Mouse (Mus musculus): Measurements from ENCODE around the gene Sipa1l1. TPM values are rescaled to one million over a fixed set of nuclear protein-coding genes. Genes with fewer than 3 reads are reported as not detected.

The Sipa1l1 gene
- polyA plus RNA-seq, 1 experiment from 2014 or later, result 33.3 TPM

GRCm38 (mm10) chr12:82409686-82410472, 240.8 kb downstream of the Sipa1l1 start:
- H3K9me3 ChIP-seq (replicated peaks), result no peaks in the 10 kb centered on the region
- no peak for ATAC-seq (ENCODE audit: low FRiP score)

DNA sequence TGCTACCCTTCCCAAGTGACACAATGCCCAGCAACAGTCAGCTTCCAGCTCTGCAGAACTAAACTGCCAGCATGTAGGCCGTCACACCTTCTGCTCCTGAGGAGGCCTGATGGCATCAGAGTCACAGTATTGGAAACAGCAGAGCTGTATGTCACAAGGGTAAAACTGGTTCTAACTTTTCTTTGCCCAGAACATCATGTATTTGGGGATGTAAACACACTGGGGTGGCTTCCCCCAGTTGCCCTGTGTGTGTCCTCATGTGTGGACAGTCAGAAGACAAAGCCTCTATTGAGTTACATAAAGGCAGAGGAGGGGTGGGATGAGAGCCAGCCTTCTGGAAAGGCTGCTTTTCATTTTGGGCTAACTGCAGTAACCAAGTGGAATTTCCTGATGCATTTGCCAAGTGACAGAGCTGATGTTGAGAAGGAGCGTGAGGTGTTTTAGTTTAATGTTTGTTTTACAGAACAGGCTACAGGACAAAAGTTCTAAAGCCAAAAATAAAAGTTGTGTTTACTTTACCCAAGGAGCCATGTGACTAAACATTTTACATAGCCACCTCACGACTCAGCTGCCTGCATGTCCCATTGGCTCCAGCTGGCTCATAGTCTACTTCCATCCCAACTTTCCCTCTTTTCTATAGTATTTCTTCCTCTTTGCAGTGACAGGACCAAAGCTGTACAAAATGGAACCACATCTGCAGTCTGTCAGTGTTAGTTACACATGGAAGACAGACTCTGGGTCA, 243.3 kb downstream of the Sipa1l1 start:
- Histone ChIP-seq H3K4me1 (peaks cover 7% of the 10 kb centered on the region; the same call in 1 of the 2 replicates), H3K36me3 (peaks cover 9% of the 10 kb centered on the region), H3K4me3 (no peak overlapping the region), H3K27me3 (no peaks in the 10 kb centered on the region), H3K4me2 (replicated peaks) (no peak overlapping the region), H3K9ac (no peak overlapping the region), H3K9me3 (replicated peaks) (no peaks in the 10 kb centered on the region), H3K27ac (peak overlapping the region; percentile 61)
- ATAC-seq (ENCODE audit: low FRiP score), result no peak
- WGBS, result 50% methylated on average over 3 of the region's 3 CpGs

More at GRCm38 (mm10) chr12:82409686-82410472, 240.8 kb downstream of the Sipa1l1 start:
- Histone ChIP-seq H3K4me3 (no peak overlapping the region), H3K4me1 (peaks cover 4% of the 10 kb centered on the region; the same call in 1 of the 2 replicates), H3K9ac (no peak overlapping the region), H3K36me3 (no peaks in the 10 kb centered on the region), H3K27me3 (no peaks in the 10 kb centered on the region), H3K4me2 (replicated peaks) (no peak overlapping the region), H3K27ac (no peak overlapping the region)
- 81% methylated on average over 7 of the region's 7 CpGs for WGBS

DNA sequence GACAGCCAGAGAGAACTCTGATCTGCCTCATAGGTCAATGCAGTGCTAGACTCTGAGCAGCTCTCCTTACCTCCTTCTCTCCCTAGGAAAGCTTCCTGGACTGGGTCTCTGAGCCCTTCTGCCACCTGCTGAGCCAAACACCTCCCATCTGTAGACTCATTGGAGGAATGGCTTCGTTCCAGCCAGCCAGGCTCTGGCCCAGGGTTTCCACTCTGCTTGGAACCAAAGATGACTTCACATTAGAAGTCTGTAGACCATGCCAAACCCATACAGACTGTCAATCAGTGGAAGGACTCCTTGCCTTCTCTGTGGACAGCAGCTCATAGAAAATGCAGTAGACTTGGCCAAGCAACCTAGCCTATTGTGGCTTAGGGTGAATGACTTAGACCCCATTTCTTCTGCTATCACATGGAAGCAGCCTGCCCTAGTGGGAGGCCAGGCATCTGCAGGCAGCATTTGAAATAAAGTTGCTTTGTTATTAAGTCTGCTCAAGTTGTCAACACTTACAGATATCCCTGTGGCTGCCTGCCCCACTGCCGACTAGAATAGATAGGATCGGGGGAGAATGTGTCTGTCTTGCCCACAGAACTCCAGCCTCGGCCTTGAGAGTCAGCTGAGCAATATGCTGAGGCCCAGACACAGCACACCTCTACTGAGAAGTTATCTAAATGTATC, 246.7 kb downstream of the Sipa1l1 start:
- Histone ChIP-seq H3K36me3 (peaks cover 16% of the 10 kb centered on the region), H3K27ac (no peak overlapping the region), H3K4me1 (peaks cover 7% of the 10 kb centered on the region; the same call in 1 of the 2 replicates), H3K4me3 (no peak overlapping the region), H3K27me3 (no peaks in the 10 kb centered on the region), H3K4me2 (replicated peaks) (no peak overlapping the region), H3K9me3 (replicated peaks) (no peaks in the 10 kb centered on the region), H3K9ac (no peak overlapping the region)
- ATAC-seq (ENCODE audit: low FRiP score), result no peak
- 77% methylated on average over 4 of the region's 4 CpGs for WGBS

GRCm38 (mm10) chr12:82419027-82419426, 249.9 kb downstream of the Sipa1l1 start:
- no peak overlapping the region for H3K9ac ChIP-seq
- H3K27ac ChIP-seq, result no peak overlapping the region
- 0 out of 2 replicates have a peak, but pooled peaks cover 2% of the 10 kb centered on the region for H3K4me1 ChIP-seq
- H3K9me3 ChIP-seq (replicated peaks), result no peaks in the 10 kb centered on the region
- H3K4me2 ChIP-seq (replicated peaks), result no peak overlapping the region
- H3K4me3 ChIP-seq, result no peak overlapping the region
- no peak for ATAC-seq (ENCODE audit: low FRiP score)
- no peaks in the 10 kb centered on the region for H3K27me3 ChIP-seq
- WGBS, result 92% methylated on average over 8 of the region's 8 CpGs
- peaks cover 24% of the 10 kb centered on the region for H3K36me3 ChIP-seq

DNA sequence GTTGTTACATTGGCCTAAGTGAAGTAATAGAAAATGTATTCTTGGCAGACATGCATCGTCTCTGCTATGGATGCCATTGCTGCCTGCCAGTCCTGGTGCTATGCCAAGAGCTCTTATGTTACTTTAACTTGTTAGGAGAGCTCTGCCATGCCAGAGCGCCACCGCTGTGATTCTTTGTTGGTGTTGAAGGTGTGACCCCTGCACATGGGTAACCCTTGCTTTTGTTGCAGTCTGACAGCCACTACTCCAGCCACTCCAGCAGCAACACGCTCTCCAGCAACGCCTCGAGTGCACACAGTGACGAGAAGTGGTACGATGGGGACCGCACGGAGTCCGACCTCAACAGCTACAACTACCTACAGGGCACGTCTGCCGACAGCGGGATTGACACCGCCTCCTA, 255.7 kb downstream of the Sipa1l1 start:
- ATAC-seq (ENCODE audit: low FRiP score), result no peak
- 95% methylated on average over 15 of the region's 15 CpGs for WGBS
- H3K4me2 ChIP-seq (replicated peaks), result no peak overlapping the region
- no peak overlapping the region for H3K27ac ChIP-seq
- no peaks in the 10 kb centered on the region for H3K27me3 ChIP-seq
- no peak overlapping the region for H3K4me3 ChIP-seq
- H3K9ac ChIP-seq, result no peak overlapping the region
- H3K9me3 ChIP-seq (replicated peaks), result no peaks in the 10 kb centered on the region
- H3K4me1 ChIP-seq, result no peaks in the 10 kb centered on the region
- peaks cover 20% of the 10 kb centered on the region for H3K36me3 ChIP-seq

DNA sequence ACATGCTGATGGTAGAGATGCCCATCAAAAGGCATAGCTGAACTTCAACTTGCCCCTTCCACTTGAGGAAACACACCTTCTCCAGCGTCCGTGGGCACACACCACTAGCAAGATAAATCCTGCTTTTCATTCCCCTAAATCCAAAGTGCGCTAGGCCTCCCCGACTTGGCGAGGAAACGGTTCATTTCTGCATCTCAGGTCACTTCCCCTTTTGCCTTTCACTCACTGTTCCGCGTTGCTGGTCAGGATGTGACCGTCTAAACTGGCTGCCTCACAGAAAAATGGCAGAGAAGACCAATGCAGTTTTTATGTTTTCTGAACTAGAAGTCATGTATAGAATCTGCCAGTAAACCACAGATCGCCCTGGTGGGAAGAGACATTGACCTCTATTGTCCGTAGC, 256.7 kb downstream of the Sipa1l1 start:
- WGBS, result 84% methylated on average over 11 of the region's 11 CpGs
- no peak for ATAC-seq (ENCODE audit: low FRiP score)
- Histone ChIP-seq H3K27ac (no peak overlapping the region), H3K9me3 (replicated peaks) (no peaks in the 10 kb centered on the region), H3K9ac (no peak overlapping the region), H3K27me3 (no peaks in the 10 kb centered on the region), H3K36me3 (peaks cover 20% of the 10 kb centered on the region), H3K4me2 (replicated peaks) (no peak overlapping the region), H3K4me1 (no peaks in the 10 kb centered on the region), H3K4me3 (no peak overlapping the region)

DNA sequence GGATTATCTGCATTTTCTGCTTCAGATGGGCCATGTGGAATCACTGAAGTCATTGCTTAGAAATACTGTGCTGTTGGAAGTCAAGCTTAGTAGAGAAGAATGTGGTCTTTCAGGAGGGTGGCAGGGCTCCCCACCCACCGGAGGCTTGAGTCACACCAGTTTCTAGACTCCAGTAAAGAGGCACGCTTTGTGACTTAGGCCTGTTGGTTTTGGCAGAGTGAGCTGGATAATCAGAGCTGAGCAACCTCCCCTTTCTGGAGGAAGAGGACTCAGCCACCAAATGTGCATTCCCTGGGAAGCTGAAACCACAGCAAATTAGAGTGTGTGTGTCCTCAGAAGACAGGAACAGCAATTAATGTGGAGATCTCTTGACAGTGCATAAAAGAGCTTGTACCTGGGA, 258.3 kb downstream of the Sipa1l1 start:
- Histone ChIP-seq H3K4me2 (replicated peaks) (no peak overlapping the region), H3K9me3 (replicated peaks) (no peaks in the 10 kb centered on the region), H3K4me1 (no peaks in the 10 kb centered on the region), H3K27ac (no peak overlapping the region), H3K9ac (no peak overlapping the region), H3K4me3 (no peak overlapping the region), H3K27me3 (no peaks in the 10 kb centered on the region), H3K36me3 (peaks cover 20% of the 10 kb centered on the region)
- no peak for ATAC-seq (ENCODE audit: low FRiP score)
- 89% methylated on average over 2 of the region's 2 CpGs for WGBS

- peaks cover 5% of the 10 kb centered on the region; the same call in 1 of the 2 replicates for H3K4me1 ChIP-seq
- no peaks in the 10 kb centered on the region for H3K27me3 ChIP-seq
- H3K9me3 ChIP-seq (replicated peaks), result no peaks in the 10 kb centered on the region
- no peak overlapping the region for H3K4me2 ChIP-seq (replicated peaks)
- H3K4me3 ChIP-seq, result no peak overlapping the region
- 91% methylated on average over 9 of the region's 9 CpGs for WGBS
- peaks cover 15% of the 10 kb centered on the region for H3K36me3 ChIP-seq
- no peak overlapping the region for H3K27ac ChIP-seq
- ATAC-seq (ENCODE audit: low FRiP score), result no peak
- H3K9ac ChIP-seq, result no peak overlapping the region
Observed at GRCm38 (mm10) chr12:82428466-82428865, 259.3 kb downstream of the Sipa1l1 start.

DNA sequence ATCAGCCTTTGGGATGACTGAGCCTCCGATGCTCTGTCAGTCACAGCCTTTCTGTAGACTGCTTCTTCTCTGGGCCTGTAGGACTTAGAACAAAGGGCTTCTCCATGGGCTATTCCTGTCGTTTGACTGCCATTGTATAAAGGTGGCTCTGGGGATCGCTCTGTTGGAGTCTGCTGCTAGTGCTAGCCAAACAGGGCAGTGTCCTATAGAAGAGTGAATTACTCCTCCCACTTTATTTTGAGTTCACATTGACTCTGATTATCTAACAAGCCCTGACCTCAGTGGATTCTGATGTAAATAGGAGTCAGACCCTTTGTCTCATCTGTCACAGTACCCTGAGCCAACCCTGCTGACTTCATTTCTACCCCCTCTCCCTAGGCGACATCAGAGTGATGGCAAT, 264.2 kb downstream of the Sipa1l1 start:
- H3K4me1 ChIP-seq, result peaks cover 5% of the 10 kb centered on the region
- no peak overlapping the region for H3K4me3 ChIP-seq
- peaks cover 17% of the 10 kb centered on the region; the same call in 1 of the 2 replicates for H3K36me3 ChIP-seq
- no peak overlapping the region for H3K4me2 ChIP-seq (replicated peaks)
- WGBS, result 37% methylated on average over 4 of the region's 4 CpGs
- ATAC-seq (ENCODE audit: low FRiP score), result no peak
- H3K27ac ChIP-seq, result no peak overlapping the region
- H3K27me3 ChIP-seq, result no peaks in the 10 kb centered on the region; the same call in 1 of the 2 replicates
- no peaks in the 10 kb centered on the region for H3K9me3 ChIP-seq (replicated peaks)
- H3K9ac ChIP-seq, result no peak overlapping the region

DNA sequence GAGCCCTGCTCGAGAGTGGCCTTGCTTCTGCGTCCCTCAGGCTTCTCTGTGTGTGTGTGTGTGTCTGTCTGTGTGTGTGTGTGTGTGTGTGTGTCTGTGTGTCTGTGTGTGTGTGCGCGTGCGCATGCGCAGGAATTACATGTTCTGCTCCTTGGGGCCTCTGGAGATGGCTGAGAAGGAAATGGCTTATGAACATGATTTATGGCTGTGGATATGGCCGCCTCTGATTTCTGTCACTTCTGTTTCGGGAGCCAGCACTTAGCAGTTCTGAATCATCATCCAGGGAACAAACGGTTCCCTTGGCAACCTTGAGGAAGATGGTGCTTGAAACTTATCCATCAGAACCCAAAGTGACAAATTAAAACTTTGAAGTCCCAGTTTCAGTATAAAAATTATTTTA, 265.5 kb downstream of the Sipa1l1 start:
- WGBS, result 89% methylated on average over 9 of the region's 9 CpGs
- Histone ChIP-seq H3K4me3 (no peak overlapping the region), H3K36me3 (peaks cover 24% of the 10 kb centered on the region; the same call in 1 of the 2 replicates), H3K27me3 (no peaks in the 10 kb centered on the region; the same call in 1 of the 2 replicates), H3K9me3 (replicated peaks) (no peaks in the 10 kb centered on the region), H3K9ac (no peak overlapping the region), H3K27ac (no peak overlapping the region), H3K4me2 (replicated peaks) (no peak overlapping the region), H3K4me1 (peaks cover 5% of the 10 kb centered on the region)
- ATAC-seq (ENCODE audit: low FRiP score), result no peak

DNA sequence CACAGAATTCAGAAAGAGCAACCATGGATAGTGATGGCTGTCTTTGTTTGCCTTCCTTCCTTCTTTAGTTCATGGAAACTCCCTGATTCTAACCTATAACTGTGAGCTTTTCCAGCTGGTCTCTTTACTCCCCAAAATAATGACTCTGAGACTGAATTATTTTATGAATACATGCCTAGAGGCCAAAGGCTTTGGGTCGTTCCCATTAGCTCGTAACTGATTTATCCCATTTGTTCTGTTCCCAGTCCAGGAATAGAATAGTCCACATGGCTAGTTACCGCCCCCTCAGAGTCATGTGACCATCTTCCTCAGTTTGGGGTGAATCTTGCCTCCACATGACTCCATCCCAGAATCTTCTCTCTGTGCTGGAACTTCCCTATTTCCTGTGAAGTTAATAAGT, 272.4 kb downstream of the Sipa1l1 start:
- no peak overlapping the region for H3K9ac ChIP-seq
- no peak overlapping the region for H3K4me2 ChIP-seq (replicated peaks)
- no peaks in the 10 kb centered on the region for H3K9me3 ChIP-seq (replicated peaks)
- no peaks in the 10 kb centered on the region for H3K27me3 ChIP-seq
- ATAC-seq (ENCODE audit: low FRiP score), result no peak
- no peak overlapping the region for H3K27ac ChIP-seq
- 96% methylated on average over 3 of the region's 3 CpGs for WGBS
- H3K4me3 ChIP-seq, result no peak overlapping the region
- no peaks in the 10 kb centered on the region for H3K4me1 ChIP-seq
- peaks cover 30% of the 10 kb centered on the region for H3K36me3 ChIP-seq

DNA sequence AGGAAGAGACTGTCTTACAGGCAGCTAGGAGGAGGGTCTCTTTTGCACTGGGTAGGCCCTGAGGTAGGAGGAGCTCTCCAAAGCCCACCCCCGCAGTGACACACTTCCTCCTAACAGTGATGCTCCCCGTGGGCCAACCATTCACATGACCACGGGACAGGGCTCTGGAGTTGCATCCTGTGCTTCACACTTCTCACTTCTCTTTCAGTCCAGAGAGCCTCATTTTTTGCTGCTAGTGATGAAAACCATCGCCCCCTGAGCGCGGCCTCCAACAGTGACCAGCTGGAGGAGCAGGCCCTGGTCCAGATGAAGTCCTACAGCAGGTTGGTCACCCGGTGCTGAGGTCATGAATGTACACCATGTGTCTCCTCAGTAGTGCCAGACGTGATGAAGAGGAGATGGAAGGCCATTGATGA, 277.5 kb downstream of the Sipa1l1 start:
- H3K27me3 ChIP-seq, result no peaks in the 10 kb centered on the region
- no peaks in the 10 kb centered on the region for H3K9me3 ChIP-seq (replicated peaks)
- no peak overlapping the region for H3K27ac ChIP-seq
- H3K4me2 ChIP-seq (replicated peaks), result no peak overlapping the region
- no peak overlapping the region for H3K9ac ChIP-seq
- H3K4me1 ChIP-seq, result no peaks in the 10 kb centered on the region
- ATAC-seq (ENCODE audit: low FRiP score), result no peak
- H3K36me3 ChIP-seq, result peaks cover 15% of the 10 kb centered on the region
- WGBS, result 89% methylated on average over 8 of the region's 8 CpGs
- no peak overlapping the region for H3K4me3 ChIP-seq
